Mouse (Mus musculus): ENCODE measurements at regions not wholly inside any gene's neighbourhood (a gene's known extent, or its start where the extent isn't known, plus 50 kb on each side); places are given as distances from the start of the nearest gene placed in this dataset.
A peak's percentile ranks its signal among the peaks of the same experiment; 100 is the strongest.

GRCm38 (mm10) chr14:25336875-25337274 is 122.1 kb upstream of the Zmiz1 start:
- WGBS, result 98% methylated on average over 1 of the region's 1 CpGs

GRCm38 (mm10) chr14:25338404-25339051 is 120.5 kb upstream of the Zmiz1 start:
- Histone ChIP-seq H3K27ac (ENCODE audit: insufficient read depth, low read length) (no peak overlapping the region), H3K4me1 (ENCODE audit: control insufficient read depth, insufficient read depth, low read length) (peaks cover 7% of the 10 kb centered on the region), H3K27me3 (ENCODE audit: control insufficient read depth, insufficient read depth, low read length) (no peaks in the 10 kb centered on the region), H3K4me3 (replicated peaks; ENCODE audit: insufficient read depth, low read depth, low read length) (no peak overlapping the region)
- no peak for DNase-seq
- TF ChIP-seq CTCF (IDR thresholded peaks at IDR 0.05; ENCODE audit: borderline replicate concordance, insufficient read depth, low read depth, low read length) (no peak), POLR2A (IDR thresholded peaks at IDR 0.05; ENCODE audit: borderline replicate concordance, insufficient read depth, low read length) (no peak)
- WGBS, result 82% methylated on average over 9 of the region's 9 CpGs

More at GRCm38 (mm10) chr14:25336875-25337274, 122.1 kb upstream of the Zmiz1 start:
- Histone ChIP-seq H3K4me3 (replicated peaks; ENCODE audit: insufficient read depth, low read depth, low read length) (no peak overlapping the region), H3K27me3 (ENCODE audit: control insufficient read depth, insufficient read depth, low read length) (no peaks in the 10 kb centered on the region), H3K27ac (ENCODE audit: insufficient read depth, low read length) (no peak overlapping the region), H3K4me1 (ENCODE audit: control insufficient read depth, insufficient read depth, low read length) (peaks cover 3% of the 10 kb centered on the region; the same call in 1 of the 2 replicates)
- DNase-seq, result no peak
- TF ChIP-seq POLR2A (IDR thresholded peaks at IDR 0.05; ENCODE audit: borderline replicate concordance, insufficient read depth, low read length) (no peak), CTCF (IDR thresholded peaks at IDR 0.05; ENCODE audit: borderline replicate concordance, insufficient read depth, low read depth, low read length) (no peak)

GRCm38 (mm10) chr14:25340845-25341244 is 118.1 kb upstream of the Zmiz1 start:
- no peaks in the 10 kb centered on the region for H3K27me3 ChIP-seq (ENCODE audit: control insufficient read depth, insufficient read depth, low read length)
- no peak for DNase-seq
- 73% methylated on average over 9 of the region's 9 CpGs for WGBS
- H3K4me3 ChIP-seq (replicated peaks; ENCODE audit: insufficient read depth, low read depth, low read length), result no peak overlapping the region
- no peak for TF ChIP-seq CTCF (IDR thresholded peaks at IDR 0.05; ENCODE audit: borderline replicate concordance, insufficient read depth, low read depth, low read length)
- no peak for TF ChIP-seq POLR2A (IDR thresholded peaks at IDR 0.05; ENCODE audit: borderline replicate concordance, insufficient read depth, low read length)
- H3K27ac ChIP-seq (ENCODE audit: insufficient read depth, low read length), result no peak overlapping the region
- H3K4me1 ChIP-seq (ENCODE audit: control insufficient read depth, insufficient read depth, low read length), result peaks cover 24% of the 10 kb centered on the region

GRCm38 (mm10) chr14:25341848-25342427 is 117.0 kb upstream of the Zmiz1 start:
- H3K4me1 ChIP-seq (ENCODE audit: control insufficient read depth, insufficient read depth, low read length), result peaks cover 33% of the 10 kb centered on the region
- TF ChIP-seq POLR2A (IDR thresholded peaks at IDR 0.05; ENCODE audit: borderline replicate concordance, insufficient read depth, low read length) (no peak), CTCF (IDR thresholded peaks at IDR 0.05; ENCODE audit: borderline replicate concordance, insufficient read depth, low read depth, low read length) (no peak)
- no peak overlapping the region for H3K4me3 ChIP-seq (replicated peaks; ENCODE audit: insufficient read depth, low read depth, low read length)
- 74% methylated on average over 9 of the region's 9 CpGs for WGBS
- H3K27ac ChIP-seq (ENCODE audit: insufficient read depth, low read length), result no peak overlapping the region
- no peak for DNase-seq
- no peaks in the 10 kb centered on the region for H3K27me3 ChIP-seq (ENCODE audit: control insufficient read depth, insufficient read depth, low read length)

- H3K27me3 ChIP-seq (ENCODE audit: control insufficient read depth, insufficient read depth, low read length), result no peaks in the 10 kb centered on the region
- no peak for DNase-seq
- 88% methylated on average over 4 of the region's 4 CpGs for WGBS
- no peak for TF ChIP-seq POLR2A (IDR thresholded peaks at IDR 0.05; ENCODE audit: borderline replicate concordance, insufficient read depth, low read length)
- H3K27ac ChIP-seq (ENCODE audit: insufficient read depth, low read length), result no peak overlapping the region
- H3K4me1 ChIP-seq (ENCODE audit: control insufficient read depth, insufficient read depth, low read length), result peaks cover 35% of the 10 kb centered on the region
- no peak overlapping the region for H3K4me3 ChIP-seq (replicated peaks; ENCODE audit: insufficient read depth, low read depth, low read length)
Observed at GRCm38 (mm10) chr14:25342865-25343565, 116.0 kb upstream of the Zmiz1 start.

- H3K4me3 ChIP-seq (replicated peaks; ENCODE audit: insufficient read depth, low read depth, low read length), result no peak overlapping the region
- H3K27ac ChIP-seq (ENCODE audit: insufficient read depth, low read length), result peak overlapping the region; percentile 2; the same call in 1 of the 2 replicates
- no peak for TF ChIP-seq POLR2A (IDR thresholded peaks at IDR 0.05; ENCODE audit: borderline replicate concordance, insufficient read depth, low read length)
- no peak for TF ChIP-seq CTCF (IDR thresholded peaks at IDR 0.05; ENCODE audit: borderline replicate concordance, insufficient read depth, low read depth, low read length)
- WGBS, result 10% methylated on average over 2 of the region's 2 CpGs
- H3K27me3 ChIP-seq (ENCODE audit: control insufficient read depth, insufficient read depth, low read length), result no peaks in the 10 kb centered on the region
- H3K4me1 ChIP-seq (ENCODE audit: control insufficient read depth, insufficient read depth, low read length), result peaks cover 32% of the 10 kb centered on the region
- DNase-seq, result peak; percentile 76 to 83
Observed at GRCm38 (mm10) chr14:25345995-25346394, 113.0 kb upstream of the Zmiz1 start.

- DNase-seq, result peak; percentile 77 to 88
- 30% methylated on average over 7 of the region's 7 CpGs for WGBS
- peak overlapping the region; percentile 96 for H3K27ac ChIP-seq (ENCODE audit: insufficient read depth, low read length)
- TF ChIP-seq POLR2A (IDR thresholded peaks at IDR 0.05; ENCODE audit: borderline replicate concordance, insufficient read depth, low read length), result no peak
- TF ChIP-seq CTCF (IDR thresholded peaks at IDR 0.05; ENCODE audit: borderline replicate concordance, insufficient read depth, low read depth, low read length), result peak; percentile 19; the same call in 1 of the 2 replicates
- peaks cover 32% of the 10 kb centered on the region for H3K4me1 ChIP-seq (ENCODE audit: control insufficient read depth, insufficient read depth, low read length)
- no peaks in the 10 kb centered on the region for H3K27me3 ChIP-seq (ENCODE audit: control insufficient read depth, insufficient read depth, low read length)
- H3K4me3 ChIP-seq (replicated peaks; ENCODE audit: insufficient read depth, low read depth, low read length), result no peak overlapping the region
Observed at GRCm38 (mm10) chr14:25346813-25347610, 112.0 kb upstream of the Zmiz1 start.

Data from cerebellum, adult 2 months (tissue).